Mouse (Mus musculus): ENCODE results near the gene Gh. TPM values are rescaled to one million over a fixed set of nuclear protein-coding genes. Genes with fewer than 3 reads are reported as not detected.

Gene Gh
- polyA plus RNA-seq, 1 experiment: not detected

GRCm38 (mm10) chr11:106267311-106267852, 34.3 kb downstream of the Gh start:
- no peak overlapping the region for H3K27ac ChIP-seq (ENCODE audit: insufficient read depth, low read length)
- H3K9me3 ChIP-seq (replicated peaks; ENCODE audit: control insufficient read depth, insufficient read depth, low read length, poor library complexity, severe bottlenecking): no peaks in the 10 kb centered on the region
- TF ChIP-seq EP300 (IDR thresholded peaks at IDR 0.05; ENCODE audit: insufficient read depth, low read depth, low read length): no peak
- TF ChIP-seq CTCF (IDR thresholded peaks at IDR 0.05; ENCODE audit: low read depth, low read length): no peak
- no peak for TF ChIP-seq POLR2A (IDR thresholded peaks at IDR 0.05; ENCODE audit: insufficient read depth, low read length)
- no peaks in the 10 kb centered on the region for H3K27me3 ChIP-seq (ENCODE audit: control insufficient read depth, insufficient read depth, low read length, poor library complexity, severe bottlenecking)
- no peak overlapping the region for H3K4me3 ChIP-seq (ENCODE audit: low read depth, low read length)
- no peak overlapping the region for H3K9ac ChIP-seq (ENCODE audit: low read depth, poor library complexity, severe bottlenecking)
- H3K36me3 ChIP-seq (ENCODE audit: control insufficient read depth, insufficient read depth, low read length, poor library complexity, severe bottlenecking): peaks cover 38% of the 10 kb centered on the region
- H3K4me1 ChIP-seq (ENCODE audit: control insufficient read depth, insufficient read depth, low read length): no peaks in the 10 kb centered on the region

- no peak overlapping the region for H3K27ac ChIP-seq (ENCODE audit: insufficient read depth, low read length)
- H3K4me1 ChIP-seq (ENCODE audit: control insufficient read depth, insufficient read depth, low read length): no peaks in the 10 kb centered on the region
- no peaks in the 10 kb centered on the region for H3K9me3 ChIP-seq (replicated peaks; ENCODE audit: control insufficient read depth, insufficient read depth, low read length, poor library complexity, severe bottlenecking)
- TF ChIP-seq CTCF (IDR thresholded peaks at IDR 0.05; ENCODE audit: low read depth, low read length): no peak
- no peak for TF ChIP-seq POLR2A (IDR thresholded peaks at IDR 0.05; ENCODE audit: insufficient read depth, low read length)
- no peak for TF ChIP-seq EP300 (IDR thresholded peaks at IDR 0.05; ENCODE audit: insufficient read depth, low read depth, low read length)
- H3K36me3 ChIP-seq (ENCODE audit: control insufficient read depth, insufficient read depth, low read length, poor library complexity, severe bottlenecking): peaks cover 48% of the 10 kb centered on the region
- no peak overlapping the region for H3K4me3 ChIP-seq (ENCODE audit: low read depth, low read length)
- H3K9ac ChIP-seq (ENCODE audit: low read depth, poor library complexity, severe bottlenecking): no peak overlapping the region
- no peaks in the 10 kb centered on the region for H3K27me3 ChIP-seq (ENCODE audit: control insufficient read depth, insufficient read depth, low read length, poor library complexity, severe bottlenecking)
Observed at GRCm38 (mm10) chr11:106266431-106266830, 35.2 kb downstream of the Gh start.

GRCm38 (mm10) chr11:106265570-106265969, 36.1 kb downstream of the Gh start:
- H3K27me3 ChIP-seq (ENCODE audit: control insufficient read depth, insufficient read depth, low read length, poor library complexity, severe bottlenecking): no peaks in the 10 kb centered on the region
- no peaks in the 10 kb centered on the region for H3K9me3 ChIP-seq (replicated peaks; ENCODE audit: control insufficient read depth, insufficient read depth, low read length, poor library complexity, severe bottlenecking)
- H3K36me3 ChIP-seq (ENCODE audit: control insufficient read depth, insufficient read depth, low read length, poor library complexity, severe bottlenecking): peaks cover 56% of the 10 kb centered on the region
- TF ChIP-seq EP300 (IDR thresholded peaks at IDR 0.05; ENCODE audit: insufficient read depth, low read depth, low read length) (no peak), POLR2A (IDR thresholded peaks at IDR 0.05; ENCODE audit: insufficient read depth, low read length) (no peak), CTCF (IDR thresholded peaks at IDR 0.05; ENCODE audit: low read depth, low read length) (no peak)
- no peak overlapping the region for H3K4me3 ChIP-seq (ENCODE audit: low read depth, low read length)
- no peaks in the 10 kb centered on the region for H3K4me1 ChIP-seq (ENCODE audit: control insufficient read depth, insufficient read depth, low read length)
- H3K9ac ChIP-seq (ENCODE audit: low read depth, poor library complexity, severe bottlenecking): no peak overlapping the region
- no peak overlapping the region for H3K27ac ChIP-seq (ENCODE audit: insufficient read depth, low read length)

- Histone ChIP-seq H3K36me3 (ENCODE audit: control insufficient read depth, insufficient read depth, low read length, poor library complexity, severe bottlenecking) (peaks cover 56% of the 10 kb centered on the region), H3K27me3 (ENCODE audit: control insufficient read depth, insufficient read depth, low read length, poor library complexity, severe bottlenecking) (no peaks in the 10 kb centered on the region), H3K9ac (ENCODE audit: low read depth, poor library complexity, severe bottlenecking) (no peak overlapping the region), H3K9me3 (replicated peaks; ENCODE audit: control insufficient read depth, insufficient read depth, low read length, poor library complexity, severe bottlenecking) (no peaks in the 10 kb centered on the region), H3K27ac (ENCODE audit: insufficient read depth, low read length) (no peak overlapping the region), H3K4me3 (ENCODE audit: low read depth, low read length) (no peak overlapping the region), H3K4me1 (ENCODE audit: control insufficient read depth, insufficient read depth, low read length) (no peaks in the 10 kb centered on the region)
- TF ChIP-seq POLR2A (IDR thresholded peaks at IDR 0.05; ENCODE audit: insufficient read depth, low read length): no peak
- TF ChIP-seq CTCF (IDR thresholded peaks at IDR 0.05; ENCODE audit: low read depth, low read length): no peak
- no peak for TF ChIP-seq EP300 (IDR thresholded peaks at IDR 0.05; ENCODE audit: insufficient read depth, low read depth, low read length)
Observed at GRCm38 (mm10) chr11:106264988-106265387, 36.7 kb downstream of the Gh start.

- no peaks in the 10 kb centered on the region for H3K27me3 ChIP-seq (ENCODE audit: control insufficient read depth, insufficient read depth, low read length, poor library complexity, severe bottlenecking)
- H3K27ac ChIP-seq (ENCODE audit: insufficient read depth, low read length): no peak overlapping the region
- TF ChIP-seq EP300 (IDR thresholded peaks at IDR 0.05; ENCODE audit: insufficient read depth, low read depth, low read length) (no peak), CTCF (IDR thresholded peaks at IDR 0.05; ENCODE audit: low read depth, low read length) (no peak), POLR2A (IDR thresholded peaks at IDR 0.05; ENCODE audit: insufficient read depth, low read length) (no peak)
- no peaks in the 10 kb centered on the region for H3K4me1 ChIP-seq (ENCODE audit: control insufficient read depth, insufficient read depth, low read length)
- no peak overlapping the region for H3K9ac ChIP-seq (ENCODE audit: low read depth, poor library complexity, severe bottlenecking)
- no peak overlapping the region for H3K4me3 ChIP-seq (ENCODE audit: low read depth, low read length)
- no peaks in the 10 kb centered on the region for H3K9me3 ChIP-seq (replicated peaks; ENCODE audit: control insufficient read depth, insufficient read depth, low read length, poor library complexity, severe bottlenecking)
- H3K36me3 ChIP-seq (ENCODE audit: control insufficient read depth, insufficient read depth, low read length, poor library complexity, severe bottlenecking): peaks cover 59% of the 10 kb centered on the region
Observed at GRCm38 (mm10) chr11:106263963-106264362, 37.7 kb downstream of the Gh start.

- Histone ChIP-seq H3K27ac (ENCODE audit: insufficient read depth, low read length) (no peak overlapping the region), H3K4me1 (ENCODE audit: control insufficient read depth, insufficient read depth, low read length) (no peaks in the 10 kb centered on the region), H3K9ac (ENCODE audit: low read depth, poor library complexity, severe bottlenecking) (no peak overlapping the region), H3K27me3 (ENCODE audit: control insufficient read depth, insufficient read depth, low read length, poor library complexity, severe bottlenecking) (no peaks in the 10 kb centered on the region), H3K36me3 (ENCODE audit: control insufficient read depth, insufficient read depth, low read length, poor library complexity, severe bottlenecking) (peaks cover 61% of the 10 kb centered on the region), H3K9me3 (replicated peaks; ENCODE audit: control insufficient read depth, insufficient read depth, low read length, poor library complexity, severe bottlenecking) (no peaks in the 10 kb centered on the region), H3K4me3 (ENCODE audit: low read depth, low read length) (no peak overlapping the region)
- no peak for TF ChIP-seq CTCF (IDR thresholded peaks at IDR 0.05; ENCODE audit: low read depth, low read length)
- no peak for TF ChIP-seq POLR2A (IDR thresholded peaks at IDR 0.05; ENCODE audit: insufficient read depth, low read length)
- TF ChIP-seq EP300 (IDR thresholded peaks at IDR 0.05; ENCODE audit: insufficient read depth, low read depth, low read length): no peak
Observed at GRCm38 (mm10) chr11:106260826-106261450, 40.7 kb downstream of the Gh start.

Data from ES-Bruce4 (cell line).